Mouse (Mus musculus): Measurements from ENCODE around the gene Foxn3.
"Not testable (repeated sequence)": the region's sequence is repeated elsewhere in the genome, so short reads cannot be mapped to it uniquely, and the experiment has no call there.

The Foxn3 gene

DNA sequence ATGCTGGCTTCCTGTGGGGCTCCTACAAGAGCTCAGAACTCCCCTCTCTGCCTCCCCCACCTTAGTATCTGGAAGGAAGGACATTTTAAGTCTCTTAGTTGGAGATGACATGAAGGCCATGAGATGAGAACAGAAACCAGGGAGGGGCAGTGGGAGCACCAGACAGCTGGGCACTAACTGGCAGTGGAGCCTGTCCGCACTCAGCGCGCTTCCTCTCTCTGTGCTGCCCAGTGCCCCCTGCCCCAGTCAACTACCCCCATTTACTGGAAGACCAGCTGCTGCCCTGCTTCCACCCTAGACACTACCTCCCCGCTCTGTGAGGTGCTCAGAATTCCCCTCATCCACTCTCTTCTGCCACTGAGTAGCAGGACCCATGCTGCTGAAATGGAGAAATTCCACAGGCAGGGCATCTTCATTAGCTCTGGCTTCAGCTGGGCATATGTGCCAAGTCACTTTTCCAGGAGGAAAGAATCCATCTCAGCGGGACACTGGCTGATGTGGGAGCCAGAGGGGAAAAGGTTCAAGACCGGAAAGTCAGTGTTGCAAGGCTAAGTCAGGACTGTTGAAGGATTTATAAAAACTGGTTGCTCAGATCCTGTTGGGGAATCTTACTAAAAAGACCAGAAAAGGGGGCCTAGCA is 335.9 kb downstream of the Foxn3 start:
- DNase-seq (ENCODE audit: low read depth, low spot score): no peak

DNA sequence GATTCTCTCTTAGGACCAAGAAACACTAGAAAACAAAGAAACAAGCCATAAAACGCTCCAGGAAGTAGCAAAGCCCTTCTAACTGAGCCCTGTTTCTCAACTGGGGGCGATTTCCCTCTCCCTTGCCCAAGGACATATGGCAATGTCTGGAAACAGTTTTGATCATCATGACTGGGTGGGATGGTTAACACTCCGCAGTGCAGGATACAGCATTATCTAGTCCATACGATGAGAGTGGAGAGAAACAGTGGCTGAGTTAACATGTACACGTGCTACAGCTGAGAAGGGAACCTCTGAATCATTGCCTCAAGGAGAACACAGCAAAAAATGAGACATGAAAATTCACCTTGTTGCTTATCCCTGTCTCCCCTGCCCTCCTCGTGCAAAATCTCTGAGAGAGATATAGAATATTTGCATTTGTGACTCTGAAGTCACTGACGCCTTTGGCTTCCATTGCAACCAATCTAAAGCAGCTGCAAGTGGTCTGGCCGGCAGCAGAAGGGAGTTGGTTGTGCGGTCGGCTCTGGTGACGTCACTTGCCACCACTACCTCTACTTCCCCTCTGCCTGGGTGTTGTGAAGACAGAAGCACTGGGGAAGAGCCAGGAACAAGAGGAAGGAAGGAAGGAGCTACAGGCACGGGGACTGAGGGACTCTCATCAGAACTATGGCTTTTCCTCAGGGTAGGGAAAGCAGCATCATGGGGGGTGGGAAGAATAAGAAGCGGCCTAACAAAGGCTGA is 338.3 kb downstream of the Foxn3 start:
- no peak for DNase-seq (ENCODE audit: low read depth, low spot score)

DNA sequence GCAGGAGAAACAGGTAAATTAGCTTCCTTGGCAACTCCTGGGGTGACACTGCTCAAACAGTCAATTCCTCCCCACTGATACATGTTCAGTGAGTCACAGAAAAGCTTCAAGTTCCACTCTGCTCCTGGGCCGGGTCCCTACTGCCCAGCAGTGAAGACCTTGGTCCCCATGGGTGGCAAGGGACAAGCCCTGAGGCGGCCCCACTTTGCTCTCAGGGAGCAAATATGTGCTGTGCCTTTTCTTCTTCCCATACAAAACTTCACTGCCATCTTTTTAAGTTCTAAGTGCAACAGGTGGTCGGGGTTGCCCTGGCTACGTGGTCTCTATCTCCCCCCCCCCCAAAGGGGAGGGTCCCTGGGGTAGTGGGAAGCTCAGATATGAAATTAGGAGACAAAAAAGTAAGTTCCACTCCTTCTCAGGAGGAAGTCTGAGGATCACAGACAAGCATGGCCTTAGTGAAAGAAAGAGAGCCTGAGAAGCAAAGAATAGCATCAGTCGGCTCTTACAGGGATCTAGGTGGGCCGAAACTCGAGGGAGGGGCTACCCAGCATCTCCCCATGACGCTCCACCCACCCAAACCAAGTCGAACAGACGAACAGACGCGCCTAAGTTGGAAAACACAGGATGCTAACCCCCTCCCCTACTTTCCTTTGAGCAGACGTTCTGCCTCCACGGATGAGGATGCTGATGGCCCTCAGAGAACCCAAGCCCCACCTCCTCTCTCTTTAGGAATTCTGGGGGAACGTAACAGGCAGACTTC is 342.1 kb downstream of the Foxn3 start:
- DNase-seq (ENCODE audit: low read depth, low spot score): no peak

DNA sequence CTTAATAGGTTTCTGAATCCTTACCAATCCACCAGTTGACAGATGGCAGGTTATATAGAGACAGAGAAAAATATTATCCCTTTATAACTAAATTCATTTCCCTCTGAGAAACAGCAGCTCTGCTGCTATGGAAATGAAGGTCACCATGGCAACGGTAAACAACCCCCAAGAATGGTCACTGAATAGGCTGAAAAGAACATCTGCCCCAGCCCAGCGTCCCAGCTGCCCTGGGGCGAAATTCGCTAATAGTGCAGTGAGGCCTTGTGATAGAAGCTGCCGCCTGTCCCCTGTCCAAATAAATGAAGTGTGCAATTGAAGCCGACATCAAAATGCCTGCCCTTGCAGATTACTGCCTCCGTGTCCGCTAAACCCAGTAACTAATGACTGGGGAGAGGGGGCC is 343.0 kb downstream of the Foxn3 start:
- peak; percentile 51 for DNase-seq (ENCODE audit: low read depth, low spot score)

DNA sequence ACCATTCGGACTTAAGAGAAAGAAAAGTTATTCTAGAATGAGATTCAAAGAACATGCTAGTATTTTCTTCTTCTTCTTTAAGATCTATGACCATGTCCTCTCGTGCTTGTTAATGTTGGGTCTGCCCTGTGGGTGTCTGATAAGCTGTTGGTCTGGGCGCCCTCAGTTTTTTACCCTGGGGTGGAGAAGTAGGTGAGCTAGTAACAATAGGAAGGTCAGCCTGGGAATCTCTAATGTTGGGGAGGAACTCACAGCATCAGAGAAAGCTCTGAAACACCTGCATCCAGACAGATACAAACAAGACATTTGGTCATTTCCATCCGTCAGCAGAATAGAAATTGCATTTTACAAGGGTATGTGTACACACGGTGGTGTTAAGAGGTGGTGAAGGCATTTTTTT is 343.6 kb downstream of the Foxn3 start:
- DNase-seq (ENCODE audit: low read depth, low spot score): no peak

DNA sequence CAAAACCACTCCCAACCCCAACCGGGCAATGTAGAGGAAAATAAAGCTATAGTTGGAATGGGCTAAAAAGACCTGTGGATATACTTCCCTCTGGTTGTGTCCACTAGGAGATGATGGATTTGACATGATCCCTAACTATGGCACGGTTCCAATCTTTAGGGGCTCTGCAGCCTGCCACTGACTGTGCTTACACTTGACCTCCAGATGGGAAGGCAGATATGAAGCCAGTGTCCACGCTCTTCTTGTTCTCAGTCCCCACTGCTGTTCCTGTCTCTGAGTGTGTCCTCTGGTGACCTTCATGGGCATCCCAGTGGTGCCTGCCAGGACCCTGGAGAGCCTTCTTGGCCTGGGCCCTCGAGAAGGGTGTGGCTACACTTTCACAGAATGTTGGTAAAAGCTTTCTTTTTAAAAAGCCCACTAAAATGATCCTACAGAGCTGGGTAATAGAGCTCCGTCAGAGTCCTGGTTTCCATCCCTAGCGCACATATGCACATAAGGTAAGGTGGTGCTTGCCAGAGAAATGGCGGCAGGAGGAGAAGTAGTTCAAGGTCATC is 346.2 kb downstream of the Foxn3 start:
- no peak for DNase-seq (ENCODE audit: low read depth, low spot score)

DNA sequence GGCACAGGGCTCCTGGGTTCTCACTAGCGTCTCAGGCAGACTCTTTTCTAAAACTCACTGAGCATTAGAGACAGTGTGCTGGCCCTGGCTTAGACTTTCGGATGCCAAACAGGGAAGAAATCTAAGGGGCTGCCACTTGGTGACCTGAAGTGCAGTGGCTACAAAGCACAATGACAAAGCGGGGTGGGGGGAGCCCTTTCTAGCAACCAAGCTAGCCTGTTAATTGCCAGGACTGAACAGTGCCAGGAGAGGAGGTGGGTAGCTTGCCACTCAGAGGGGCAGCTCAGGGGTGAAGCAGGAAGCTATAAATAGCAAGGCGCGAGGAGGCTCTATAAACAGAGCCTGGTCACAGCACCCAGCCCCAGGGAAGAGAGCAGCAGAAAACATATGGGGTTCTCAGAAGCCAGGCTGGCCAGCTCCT is 347.0 kb downstream of the Foxn3 start:
- DNase-seq (ENCODE audit: low read depth, low spot score): no peak

DNA sequence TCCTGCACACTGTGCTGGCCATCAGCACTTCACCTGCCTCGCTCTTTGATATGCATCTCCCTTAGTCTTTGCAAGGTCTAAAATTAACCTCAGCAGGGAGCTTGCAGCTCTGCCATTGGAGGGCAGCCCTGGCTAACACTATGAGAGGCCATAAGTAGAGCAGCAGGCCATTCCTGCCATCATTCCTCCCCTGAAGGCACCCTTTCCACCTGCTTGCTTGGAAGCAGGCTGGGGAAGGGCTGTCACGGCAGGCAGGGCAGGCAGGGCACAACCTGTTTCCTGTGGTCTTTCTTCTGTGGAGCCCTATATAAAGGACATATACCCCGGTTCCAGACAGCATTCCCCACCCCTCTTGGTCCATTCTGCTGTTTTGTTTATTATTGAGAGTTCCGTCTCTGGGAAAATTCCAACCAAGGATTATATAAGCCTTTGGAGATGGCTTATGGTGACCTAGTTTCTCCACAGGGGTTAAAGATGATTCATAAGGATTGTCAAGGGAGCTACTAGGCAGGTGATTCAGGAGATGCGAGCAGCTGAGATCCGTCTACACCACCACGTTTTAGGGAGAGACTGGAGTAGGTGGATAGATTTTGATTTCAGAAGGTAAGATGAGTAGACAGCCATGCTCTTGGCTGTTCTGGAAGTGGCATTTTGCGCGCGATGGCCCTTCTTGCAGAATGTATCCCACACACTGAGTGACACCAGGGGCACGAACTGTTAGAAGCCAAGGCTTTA is 347.7 kb downstream of the Foxn3 start:
- DNase-seq (ENCODE audit: low read depth, low spot score): no peak

DNA sequence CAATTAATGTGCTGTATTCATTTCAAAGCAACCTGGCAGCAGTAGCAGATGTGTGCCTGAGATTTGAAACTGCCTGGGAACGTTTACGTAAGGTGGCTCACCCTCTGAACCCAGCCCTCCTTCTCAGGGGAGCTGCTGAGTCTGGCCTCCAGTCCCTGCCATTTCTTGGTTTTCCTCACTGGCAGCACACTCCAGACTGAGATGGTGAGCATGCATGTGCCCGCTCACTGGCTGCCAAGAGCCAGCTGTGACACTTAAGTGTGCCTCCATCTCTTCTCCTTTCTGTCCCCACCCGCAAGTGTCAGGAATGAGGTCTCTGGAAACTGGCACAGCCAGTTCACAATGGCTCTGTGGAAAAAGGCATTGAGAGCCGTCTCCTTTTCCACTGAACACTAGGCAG is 349.3 kb downstream of the Foxn3 start:
- DNase-seq (ENCODE audit: low read depth, low spot score): no peak

DNA sequence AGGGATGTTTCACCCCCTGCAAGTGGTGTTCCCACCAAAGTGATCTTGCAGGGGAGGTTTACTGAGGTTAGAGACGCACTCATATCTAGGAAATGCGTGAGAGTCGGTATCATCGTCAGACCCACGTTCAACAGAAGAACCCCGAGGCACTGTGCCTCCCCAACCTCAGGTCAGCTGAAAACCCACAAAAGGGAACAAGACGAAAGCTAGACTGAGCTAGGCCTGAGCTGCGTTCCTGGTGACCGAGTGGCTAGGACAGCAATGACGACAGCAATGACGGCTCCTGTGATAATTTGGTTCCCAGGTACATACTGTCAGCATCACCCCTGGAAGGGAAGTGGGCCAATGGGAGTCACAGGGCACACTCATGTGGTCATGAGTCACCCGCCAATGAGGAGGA is 350.2 kb downstream of the Foxn3 start:
- no peak for DNase-seq (ENCODE audit: low read depth, low spot score)

DNA sequence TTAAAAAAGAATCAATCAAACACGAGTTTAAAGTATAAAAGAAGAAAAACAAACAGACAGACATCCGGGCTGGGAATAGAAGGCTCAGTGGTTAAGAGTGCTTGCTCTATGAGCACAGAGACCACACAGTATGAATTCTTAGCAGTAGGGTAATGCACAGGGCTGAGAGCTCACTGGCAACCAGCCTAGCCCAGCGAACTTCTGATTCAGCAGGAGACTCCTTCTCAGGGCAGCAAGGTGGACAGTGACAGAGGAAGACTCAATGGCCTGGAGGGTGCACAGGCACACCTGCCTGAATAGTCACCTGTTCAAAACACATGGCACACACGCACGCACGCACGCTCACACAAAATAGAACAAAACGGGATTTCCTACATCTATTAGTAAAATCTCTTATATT is 353.6 kb downstream of the Foxn3 start:
- DNase-seq (ENCODE audit: low read depth, low spot score): no peak

DNA sequence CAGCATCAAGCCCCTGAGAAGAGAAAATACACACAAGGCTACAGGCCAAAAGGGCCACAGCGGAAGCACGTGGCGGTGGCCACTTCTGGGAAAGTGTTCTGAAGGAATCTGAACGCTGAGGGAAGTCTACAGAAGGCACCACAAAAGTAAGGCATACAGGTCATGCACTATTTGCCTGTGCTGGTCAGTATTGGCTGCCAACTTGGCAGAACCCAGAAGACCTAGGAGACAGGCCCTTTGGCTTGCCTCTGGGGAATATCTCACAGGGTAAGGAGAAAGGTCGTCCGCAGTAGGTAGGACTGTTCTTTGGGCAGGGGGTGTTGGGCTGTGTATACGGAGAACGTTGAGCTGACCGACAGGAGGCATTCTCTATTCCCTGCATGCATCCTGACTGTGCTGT is 355.1 kb downstream of the Foxn3 start:
- DNase-seq (ENCODE audit: low read depth, low spot score): no peak

DNA sequence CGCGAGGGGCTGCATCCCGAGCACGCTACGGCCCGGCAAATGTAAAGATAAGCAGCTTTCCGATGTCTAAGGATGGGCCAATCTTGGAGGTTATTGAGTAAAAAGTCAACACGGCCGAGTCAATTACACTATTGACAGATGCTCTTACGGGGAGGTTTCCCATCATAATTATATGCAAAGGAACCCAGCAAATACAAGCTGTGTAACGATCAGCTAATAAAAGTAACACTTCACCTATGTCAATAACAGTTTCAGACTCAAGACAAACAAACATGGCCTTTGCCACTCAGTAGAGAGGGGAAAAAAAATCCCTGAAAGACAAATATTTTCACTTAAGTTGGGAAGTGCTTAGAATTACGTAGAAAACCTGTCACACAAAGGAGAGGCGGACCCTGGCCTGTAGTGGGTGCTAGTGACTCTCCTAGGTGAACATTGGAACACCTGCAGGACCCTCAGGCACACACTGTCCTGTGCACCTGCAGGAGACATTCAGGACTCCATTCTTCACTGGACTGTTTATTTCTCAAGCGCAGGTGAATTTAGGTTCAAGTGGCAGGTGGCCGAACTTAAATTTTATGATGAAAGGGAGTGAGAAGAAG is 356.3 kb downstream of the Foxn3 start:
- no peak for DNase-seq (ENCODE audit: low read depth, low spot score)

DNA sequence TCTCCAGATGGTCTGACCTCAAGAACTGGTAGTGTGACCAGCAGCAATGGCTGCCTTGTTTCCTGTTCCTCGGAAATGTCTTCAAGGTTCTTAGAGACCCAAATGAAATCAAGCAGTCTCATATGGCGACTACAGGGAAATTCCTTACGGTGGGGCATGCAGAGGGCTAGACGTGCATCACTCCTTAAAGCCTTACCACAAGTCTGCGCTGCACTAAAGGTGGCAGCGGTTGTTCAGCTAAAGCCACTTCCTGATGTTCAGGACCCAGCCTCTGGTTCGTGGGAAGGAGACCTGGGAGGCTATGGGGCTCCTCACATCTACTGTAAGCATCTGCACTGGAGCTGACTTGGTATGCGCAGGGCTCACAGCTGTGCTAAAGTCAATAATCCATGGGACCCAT is 357.6 kb downstream of the Foxn3 start:
- DNase-seq (ENCODE audit: low read depth, low spot score): no peak

DNA sequence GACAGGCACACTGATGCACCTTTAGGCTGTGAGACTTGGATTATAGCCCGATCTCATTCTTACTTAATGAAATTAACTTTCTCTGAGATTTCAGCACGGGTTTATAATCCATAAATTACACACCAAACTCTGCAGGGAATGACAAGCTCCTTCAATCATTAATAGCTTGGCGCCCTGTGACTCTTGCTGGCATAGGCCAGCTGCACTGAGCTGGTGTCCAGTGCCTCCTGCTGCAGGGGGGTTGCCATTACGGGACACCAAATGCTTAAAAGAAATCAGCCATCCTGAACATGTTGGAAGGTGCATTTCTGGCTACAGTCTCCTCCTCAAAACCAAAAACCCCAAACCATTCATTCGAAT is 364.3 kb downstream of the Foxn3 start:
- no peak for DNase-seq (ENCODE audit: low read depth, low spot score)

DNA sequence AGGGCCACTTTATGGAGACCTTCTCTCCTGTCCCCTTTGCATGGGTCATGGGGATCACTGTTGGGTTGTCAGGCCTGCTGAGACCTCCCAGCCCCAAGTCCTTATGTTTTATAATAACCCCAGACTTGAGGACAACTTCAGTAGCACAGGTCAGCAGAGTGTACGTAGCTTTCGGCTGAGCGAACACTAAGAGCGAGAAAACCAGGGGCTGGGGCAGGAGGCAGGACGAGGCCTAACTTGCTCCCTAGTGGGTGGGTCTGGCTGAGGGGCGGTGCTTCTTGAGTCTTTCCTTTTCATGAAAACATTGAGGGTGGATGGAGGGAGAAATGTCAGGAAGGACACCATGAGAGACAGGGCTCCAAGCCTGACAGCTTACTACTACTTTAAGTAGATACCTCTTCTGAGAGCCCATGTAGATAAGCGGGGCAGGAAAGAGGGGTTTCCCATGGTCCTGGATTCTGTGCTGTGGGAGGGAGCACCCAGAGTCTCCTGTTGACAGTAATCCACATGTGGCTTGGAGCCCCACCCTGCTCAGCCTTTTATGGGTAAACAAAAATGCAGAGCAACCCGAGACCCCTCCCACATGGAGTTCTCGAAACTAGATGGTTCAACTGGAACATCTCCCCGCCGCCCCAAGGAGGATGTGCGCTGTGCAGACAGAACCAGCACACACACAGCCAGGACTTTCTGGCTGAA is 364.8 kb downstream of the Foxn3 start:
- peak; percentile 40 for DNase-seq (ENCODE audit: low read depth, low spot score)

DNA sequence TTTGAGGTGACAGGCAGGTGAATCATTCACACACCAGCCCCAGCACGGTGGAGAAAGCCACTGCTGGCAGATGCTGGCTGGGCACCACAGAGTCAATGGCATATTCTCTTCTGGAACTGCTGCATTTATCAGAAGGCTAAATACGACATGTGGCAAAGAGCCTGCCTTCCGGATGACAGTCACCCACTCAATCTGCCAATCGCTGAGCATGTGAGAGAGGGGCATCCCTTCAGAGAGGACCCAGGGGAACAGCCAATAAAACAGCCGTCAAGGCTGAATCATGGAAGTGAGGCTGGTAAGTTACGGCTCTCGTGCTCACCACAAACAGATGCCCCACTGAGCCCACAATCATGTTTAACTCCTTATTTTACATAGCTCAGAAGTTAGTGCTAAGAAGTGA is 366.4 kb downstream of the Foxn3 start:
- no peak for DNase-seq (ENCODE audit: low read depth, low spot score)

DNA sequence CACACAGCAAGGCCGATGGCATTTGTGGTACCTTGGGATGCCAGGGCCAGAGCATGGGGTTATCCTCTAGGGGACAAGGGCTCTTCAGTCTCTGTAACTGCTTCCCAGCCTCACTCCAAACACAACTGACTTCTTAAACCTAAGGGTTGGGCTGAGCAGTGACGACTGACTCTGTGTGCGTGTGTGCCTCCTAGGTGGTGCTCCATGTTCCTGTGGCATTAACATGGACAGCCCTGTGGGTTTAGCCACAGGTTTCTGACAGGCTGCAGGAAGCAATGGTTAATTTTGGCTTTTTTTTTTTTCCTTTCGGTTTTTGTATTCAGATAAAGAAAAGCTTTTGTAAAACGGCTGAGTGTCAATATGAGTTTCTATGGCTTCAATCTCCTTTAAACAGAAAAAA is 367.7 kb downstream of the Foxn3 start:
- no peak for DNase-seq (ENCODE audit: low read depth, low spot score)

DNA sequence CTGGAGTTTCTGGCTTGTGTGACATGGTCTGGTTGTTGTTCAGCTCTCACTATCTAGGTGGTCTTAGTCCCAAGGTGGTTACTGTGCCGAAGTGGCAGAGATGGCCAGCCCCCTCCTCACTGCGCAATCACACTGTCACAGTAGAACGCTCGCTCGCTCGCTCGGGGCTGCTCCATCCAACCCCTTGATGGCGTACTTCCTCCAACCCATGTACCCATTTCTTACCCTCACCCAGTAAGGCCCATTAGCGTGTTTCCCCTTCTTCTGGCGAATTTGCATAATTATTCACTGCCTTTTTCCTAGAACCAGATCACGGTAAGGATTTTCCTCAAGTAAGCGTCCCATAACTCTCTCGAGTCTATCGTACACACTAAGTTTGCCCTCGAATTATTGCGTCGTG is 369.3 kb downstream of the Foxn3 start:
- DNase-seq (ENCODE audit: low read depth, low spot score): not testable (repeated sequence)

DNA sequence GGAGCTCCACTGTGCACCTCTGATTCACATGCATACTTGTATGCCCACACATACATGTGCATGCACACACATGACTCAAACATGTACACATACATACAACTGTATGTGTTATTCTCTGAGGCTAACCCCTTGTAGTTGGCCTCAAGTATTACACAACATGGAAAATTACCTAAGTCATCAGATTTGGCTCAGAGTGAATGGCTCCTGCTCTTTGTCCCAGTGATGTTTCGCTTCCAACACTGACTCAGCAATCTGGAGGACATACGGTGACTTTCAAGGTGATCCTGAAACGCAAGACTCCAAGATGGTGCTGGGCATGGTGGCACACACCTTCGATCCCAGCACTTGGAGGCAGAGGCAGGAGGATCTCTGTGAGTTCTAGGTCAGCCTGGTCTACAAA is 375.7 kb downstream of the Foxn3 start:
- DNase-seq (ENCODE audit: low read depth, low spot score): no peak

DNA sequence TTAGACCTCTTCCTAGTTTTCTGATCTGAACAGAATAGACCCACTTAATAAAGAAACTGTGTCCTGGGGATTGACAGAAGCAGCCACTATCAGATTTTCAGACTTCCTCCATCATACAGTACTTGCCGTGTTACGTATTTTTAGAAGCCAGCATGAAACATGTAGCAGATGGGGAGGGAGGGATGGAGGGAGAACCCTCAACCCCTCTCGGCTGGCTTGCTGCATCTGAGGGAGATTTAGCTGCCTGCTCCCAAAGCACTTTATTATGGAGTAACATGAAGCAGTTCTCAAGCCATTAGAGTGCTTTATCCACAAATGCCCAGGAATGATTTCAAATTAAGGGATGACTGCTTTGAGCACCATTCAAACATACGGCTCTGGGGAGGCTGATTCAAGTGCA is 377.1 kb downstream of the Foxn3 start:
- DNase-seq (ENCODE audit: low read depth, low spot score): no peak
